Mouse (Mus musculus) kidney, adult 18-20 months (tissue): Measurements from ENCODE around the gene Prkd2.
A peak's percentile ranks its signal among the peaks of the same experiment; 100 is the strongest.

Experiments used
- DNase-seq: peaks from one replicate; pipeline ENCODE4 v3.0.0; 2021

Prkd2 gene

DNA sequence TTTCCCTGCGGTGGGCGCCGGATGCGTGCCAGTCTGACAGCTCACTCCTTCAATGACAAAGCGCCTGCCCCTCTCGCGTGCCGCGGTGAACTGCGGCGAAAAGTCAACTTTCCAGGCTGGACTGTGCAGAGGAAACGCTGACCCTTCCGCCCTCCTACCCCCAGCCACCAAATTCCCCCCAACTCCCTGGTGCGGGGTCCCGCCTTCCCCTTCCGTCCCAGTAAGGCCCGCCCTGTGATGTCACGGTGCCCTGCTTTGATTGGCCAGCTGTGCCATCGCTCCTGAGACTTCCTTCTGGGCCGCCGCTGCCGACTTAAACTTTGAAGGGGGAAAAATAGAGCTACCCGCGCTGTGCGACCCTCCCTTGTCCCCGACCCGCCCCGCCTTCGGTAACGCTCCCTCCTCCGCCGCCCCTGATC is at the start of gene Prkd2:
Gene Prkd2, plus strand, starts transcription at position 258 of the 419 bp plus-strand sequence.
- DNase-seq: peak; percentile 96

DNA sequence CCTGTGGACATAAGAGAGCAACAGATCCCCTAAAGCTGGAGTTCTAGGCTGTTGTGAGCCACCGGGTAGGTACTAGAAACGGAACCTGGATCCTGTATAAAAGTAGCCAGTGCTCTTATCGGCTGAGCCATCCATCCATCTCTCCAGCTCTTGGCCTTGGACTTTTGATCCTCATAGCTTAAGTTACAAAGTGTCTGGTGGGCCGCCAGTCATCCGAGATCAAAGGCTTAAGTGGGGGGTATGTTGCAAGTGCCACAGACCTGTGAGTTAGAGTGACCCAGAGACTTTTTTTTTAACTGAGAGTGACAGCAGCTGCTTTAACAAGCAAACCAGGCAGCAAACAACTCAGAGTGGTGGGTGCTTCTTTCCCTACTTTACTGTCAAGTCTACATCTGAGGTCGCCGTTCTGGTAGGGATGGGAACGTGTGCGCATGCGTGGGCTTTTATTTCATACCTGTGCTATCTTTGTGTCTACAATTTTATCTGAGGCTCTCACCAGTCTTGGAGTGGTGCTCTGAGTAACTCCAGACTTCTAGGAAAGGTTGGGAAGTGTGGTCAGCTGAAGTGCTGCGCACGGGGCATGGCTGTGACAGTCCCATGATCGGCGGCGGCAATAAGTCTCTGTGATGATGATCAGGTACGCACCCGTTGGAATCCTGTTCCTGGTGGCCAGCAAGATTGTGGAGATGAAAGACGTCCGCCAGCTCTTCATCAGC is 49.5 kb upstream of the Prkd2 start:
- DNase-seq: no peak

DNA sequence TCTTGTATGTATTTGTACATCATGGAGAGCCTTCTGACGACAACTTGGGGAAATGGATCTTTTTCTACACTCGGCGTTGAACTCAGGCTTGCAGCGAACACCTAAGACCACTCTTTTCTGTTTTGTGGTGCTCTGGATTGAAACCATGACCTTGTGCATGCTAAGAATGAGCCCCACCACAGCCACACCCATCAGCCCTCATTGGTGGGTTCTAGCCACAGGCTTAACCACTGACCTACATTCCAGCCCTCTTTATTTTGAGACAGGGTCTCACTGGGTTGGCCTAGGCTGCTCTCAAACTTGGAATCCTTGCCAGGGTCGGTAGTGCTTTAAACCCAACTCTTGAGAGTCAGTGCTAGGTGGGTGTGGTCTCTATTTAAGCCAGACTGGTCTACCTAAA is 47.8 kb upstream of the Prkd2 start:
- DNase-seq: no peak

DNA sequence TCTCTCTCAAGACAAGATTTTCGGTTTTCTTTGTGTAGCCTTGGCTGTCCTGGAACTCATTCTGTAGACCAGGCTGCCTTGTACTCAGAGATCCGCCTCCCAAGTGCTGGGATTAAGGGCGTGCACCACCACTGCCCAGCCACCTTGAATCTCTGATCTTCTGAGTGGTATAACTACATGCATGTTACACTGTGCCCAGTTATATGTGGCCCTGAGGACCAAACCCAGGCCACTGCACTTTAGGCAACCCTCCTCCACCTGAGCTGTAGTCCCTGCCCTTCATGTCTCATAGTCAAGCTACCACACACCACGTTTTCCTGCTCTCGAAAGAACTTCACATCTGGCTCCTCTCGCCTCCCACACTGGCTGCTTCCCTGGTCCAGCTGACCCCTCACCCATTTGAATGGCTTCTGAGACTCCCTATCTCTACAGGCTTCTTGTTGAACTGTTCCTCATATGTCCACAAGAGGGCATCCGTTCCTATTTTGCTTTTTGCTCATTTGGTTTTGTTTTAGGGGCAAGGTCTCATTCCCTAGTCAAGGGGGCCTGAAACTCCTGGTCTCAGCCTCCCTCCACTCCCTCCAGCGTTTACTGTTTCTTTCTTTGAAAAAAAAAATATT is 38.2 kb upstream of the Prkd2 start:
- DNase-seq: no peak

DNA sequence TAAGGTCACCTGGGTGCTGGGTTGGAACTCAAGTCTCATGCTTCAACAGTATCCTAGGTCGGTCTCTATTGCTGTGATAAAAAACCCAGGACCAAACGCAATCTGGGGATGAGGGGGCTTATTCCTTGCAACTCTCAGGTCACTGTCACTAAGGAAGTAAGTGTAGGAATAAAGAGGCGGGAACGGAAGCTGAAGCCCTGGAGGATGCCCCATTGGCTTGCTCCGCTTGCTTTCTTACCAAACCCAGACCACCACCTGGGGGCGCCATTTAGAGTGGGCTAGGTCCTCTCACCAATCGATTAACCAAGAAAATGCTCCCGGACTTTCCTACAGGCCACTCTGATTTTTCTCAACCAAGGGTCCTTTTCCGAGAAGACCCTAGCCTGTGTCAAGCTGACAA is 34.8 kb upstream of the Prkd2 start:
- DNase-seq: no peak

DNA sequence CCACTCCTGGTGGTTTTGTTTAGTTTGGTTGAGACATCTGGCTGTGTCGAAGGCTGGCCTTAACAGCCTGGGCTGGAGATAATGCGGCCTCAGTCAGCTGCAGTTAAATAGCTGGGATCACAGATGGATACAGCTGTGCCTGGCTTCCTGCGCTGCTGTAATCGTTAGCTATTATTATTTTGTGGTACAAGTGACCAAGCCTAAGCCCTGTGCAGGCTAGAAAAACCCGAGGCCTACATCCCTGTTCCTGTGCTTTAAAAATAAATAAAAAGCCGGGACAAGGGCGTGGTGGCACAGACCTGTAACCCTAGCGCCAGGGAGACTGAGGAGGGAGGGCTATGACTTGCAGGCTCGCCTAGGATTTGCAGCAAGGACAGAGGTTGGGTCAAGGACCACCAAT is 34.1 kb upstream of the Prkd2 start:
- DNase-seq: no peak

DNA sequence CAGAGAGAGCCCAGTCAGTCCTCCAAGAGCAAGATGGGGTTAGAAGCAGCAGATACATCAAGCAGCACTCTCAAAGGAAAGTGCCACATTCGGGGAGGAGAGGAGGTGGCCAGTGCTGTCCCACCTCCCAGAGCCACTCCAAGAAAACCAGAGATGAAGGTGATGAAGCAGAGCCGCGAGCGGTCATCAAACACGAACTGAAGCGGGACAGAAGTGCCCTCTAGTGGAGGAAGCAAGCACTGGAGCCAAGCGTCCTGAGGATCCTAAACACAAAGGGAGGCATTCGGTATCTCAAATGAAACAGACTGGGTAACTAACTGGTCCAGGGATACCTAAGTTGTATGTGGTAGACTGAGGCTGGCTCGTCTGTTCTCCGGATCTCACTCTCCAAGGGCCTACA is 33.0 kb upstream of the Prkd2 start:
- DNase-seq: peak; percentile 79

DNA sequence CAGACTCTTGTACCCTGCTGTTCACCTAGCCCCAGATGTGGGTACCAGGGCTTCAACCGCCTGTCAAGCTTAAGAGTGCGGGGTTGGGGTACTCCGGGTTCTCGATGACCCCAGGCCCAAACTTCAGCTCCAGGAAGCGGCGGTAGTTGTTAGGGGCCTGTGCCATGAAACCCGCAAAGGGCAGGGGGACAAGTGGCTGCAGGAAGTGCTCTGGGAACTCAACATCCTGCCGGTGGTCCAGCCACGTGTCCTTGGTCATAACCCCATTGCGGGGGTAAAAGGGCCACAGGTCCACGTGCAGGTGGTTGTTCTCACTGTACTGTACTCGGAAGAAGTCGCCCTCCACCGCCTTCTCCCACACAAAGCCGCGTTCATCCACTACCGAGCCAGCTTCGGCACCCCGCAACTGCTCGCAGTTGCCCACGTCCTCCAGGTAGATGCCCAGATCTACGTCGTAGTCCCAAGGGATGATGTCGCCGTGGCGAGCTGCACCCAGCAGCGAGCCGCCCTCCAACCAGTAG is 32.2 kb upstream of the Prkd2 start:
- no peak for DNase-seq

DNA sequence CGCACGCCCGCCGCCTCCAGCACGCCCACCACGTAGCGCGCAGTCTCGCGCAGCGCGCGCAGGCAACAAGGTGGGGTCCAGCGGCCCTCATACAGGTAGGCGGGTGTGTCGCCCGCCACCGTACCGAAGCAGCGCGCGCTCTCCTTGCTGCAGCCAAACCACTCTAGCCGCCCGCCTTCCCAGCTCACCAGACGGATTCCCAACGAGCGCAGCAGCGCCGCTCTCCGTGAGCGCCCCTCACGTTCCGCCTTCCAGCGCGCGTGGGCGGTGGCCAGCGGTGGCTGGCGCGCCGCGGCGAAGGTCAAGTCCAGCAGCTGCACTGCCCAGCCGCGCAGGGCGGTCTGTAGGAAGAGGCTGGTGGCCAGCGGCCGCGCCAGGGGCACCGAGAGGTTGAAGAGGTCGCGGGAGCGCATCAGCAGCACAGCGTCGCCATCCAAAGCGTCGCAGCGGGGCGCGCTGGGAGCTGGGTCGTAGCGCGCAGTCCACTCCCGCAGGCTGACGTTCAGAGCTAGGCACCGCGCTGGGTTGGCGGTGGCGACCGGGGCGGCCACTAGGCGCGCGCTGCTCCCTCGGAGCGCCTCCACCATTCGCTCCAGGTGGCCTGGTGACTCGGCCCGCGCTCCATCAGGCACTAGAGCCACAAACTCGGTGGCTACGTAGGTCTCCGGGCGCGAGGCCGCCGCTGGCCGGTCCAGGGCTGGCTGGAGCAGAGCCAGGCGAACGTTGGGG is 31.6 kb upstream of the Prkd2 start:
- no peak for DNase-seq

DNA sequence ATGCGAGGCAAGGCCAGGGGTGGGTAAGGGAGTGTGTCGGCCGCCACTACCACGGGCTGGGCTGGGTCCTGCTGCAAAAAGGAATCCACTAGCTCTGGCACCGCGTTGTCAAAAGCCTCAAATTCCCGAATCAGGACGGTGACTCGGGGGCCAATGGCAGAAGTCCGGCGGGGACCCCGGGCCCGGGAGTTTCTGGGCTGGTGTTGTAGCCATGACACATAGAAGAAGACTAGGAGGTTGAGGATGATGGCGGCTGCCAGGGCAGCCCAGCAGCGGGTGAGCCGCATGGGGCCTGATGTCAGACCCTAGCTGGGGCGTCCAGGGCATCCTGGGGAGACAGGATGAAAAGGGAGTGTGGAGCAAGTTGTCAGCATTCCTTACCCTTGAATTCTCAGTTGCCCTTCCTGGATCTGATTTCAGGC is 31.0 kb upstream of the Prkd2 start:
- no peak for DNase-seq

DNA sequence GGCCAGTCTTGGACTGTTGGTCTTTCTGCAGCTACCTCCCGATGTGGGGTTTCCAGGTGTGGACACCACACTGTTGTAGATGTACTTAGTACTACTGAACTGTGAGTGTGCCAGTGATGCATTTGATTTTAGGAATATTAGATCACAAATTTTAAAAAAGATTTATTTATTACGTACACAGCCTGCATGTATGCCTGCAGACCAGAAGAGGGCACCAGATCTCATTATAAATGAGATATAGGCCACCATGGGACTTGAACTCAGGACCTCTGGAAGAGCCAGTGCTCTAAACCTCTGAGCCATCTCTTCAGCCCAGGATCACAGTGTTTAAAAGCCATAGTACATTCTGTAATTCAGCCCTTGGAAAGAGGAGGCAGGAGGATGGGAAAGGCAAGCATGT is 30.2 kb upstream of the Prkd2 start:
- DNase-seq: no peak

DNA sequence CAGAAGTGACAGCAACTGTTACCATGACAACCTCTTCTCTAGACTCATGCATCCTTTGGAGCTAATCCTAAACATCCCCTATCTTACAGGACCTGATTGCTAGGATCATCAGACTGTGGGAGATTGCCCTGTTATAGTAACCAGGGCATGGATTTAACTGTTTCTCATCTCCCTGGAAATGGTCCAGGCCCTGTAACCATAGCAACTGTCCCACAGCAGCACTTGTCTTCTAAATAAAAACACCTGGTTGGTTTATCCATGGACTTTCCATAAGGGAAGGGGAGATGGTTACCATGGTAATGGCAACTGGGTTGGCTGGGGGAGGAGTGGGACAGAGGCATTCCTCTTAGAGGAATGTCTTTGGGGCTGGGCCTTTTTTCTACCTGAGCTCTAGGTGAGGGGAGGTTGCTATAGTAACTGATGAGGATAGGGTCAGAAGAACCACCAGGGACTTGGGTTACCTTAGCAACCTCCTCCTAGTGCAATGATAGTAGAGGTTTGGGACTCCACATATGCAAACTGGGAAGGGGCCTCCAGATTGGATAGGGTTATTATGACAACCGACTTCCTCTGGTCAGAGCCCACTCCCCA is 27.3 kb upstream of the Prkd2 start, which contains the start of gene Strn4:
Gene Strn4, plus strand, starts transcription at position 539 of the 591 bp plus-strand sequence.
- no peak for DNase-seq

DNA sequence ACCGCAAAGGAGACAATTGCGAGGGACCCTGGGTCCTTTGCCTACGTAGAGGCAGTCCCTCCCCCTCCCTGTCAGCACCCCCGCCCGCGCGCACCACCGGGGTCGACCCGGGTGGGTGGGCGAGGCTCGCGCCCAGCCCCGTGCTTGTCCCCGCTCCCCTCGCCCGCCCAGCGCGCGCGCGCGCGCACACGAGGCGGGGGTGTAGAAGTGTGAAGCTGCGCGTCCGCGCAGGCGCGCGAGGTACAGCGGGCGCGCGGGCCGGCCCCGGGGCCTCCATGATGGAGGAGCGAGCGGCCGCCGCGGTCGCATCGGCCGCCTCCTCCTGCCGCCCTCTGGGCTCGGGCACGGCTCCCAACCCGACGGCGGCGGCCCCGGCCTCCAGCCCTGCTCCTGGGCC is 26.6 kb upstream of the Prkd2 start:
- DNase-seq: peak; percentile 84

DNA sequence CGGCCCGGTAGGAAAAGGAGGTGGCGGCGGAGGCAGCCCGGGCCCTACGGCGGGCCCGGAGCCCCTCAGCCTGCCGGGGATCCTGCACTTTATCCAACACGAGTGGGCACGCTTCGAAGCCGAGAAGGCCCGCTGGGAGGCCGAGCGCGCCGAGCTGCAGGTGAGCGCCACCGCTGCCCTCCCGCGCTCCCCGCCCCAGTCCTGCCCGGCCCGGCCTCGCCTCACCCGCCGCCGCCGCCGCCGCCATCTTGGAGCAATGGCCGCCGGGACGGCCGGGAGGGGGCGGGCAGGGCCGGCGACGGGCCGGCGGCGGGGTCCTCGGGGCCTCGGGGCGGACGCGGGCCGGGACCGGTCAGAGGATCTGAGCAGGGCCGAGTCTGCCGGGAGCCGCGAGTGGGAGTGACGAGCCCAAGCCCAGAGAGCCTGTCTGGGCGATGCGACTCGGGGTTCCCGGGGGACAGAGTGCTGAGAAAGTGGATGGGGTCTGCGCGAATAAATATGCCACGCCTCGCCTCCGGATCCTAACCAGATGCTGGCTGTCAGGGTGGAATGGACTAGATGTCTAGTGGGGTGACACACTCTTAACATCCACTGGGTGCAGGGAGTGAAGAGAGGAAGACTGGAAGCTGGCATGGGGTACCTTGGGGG is 26.1 kb upstream of the Prkd2 start, which contains the start of gene Fkrp:
Gene Fkrp, minus strand, starts transcription at position 258 of the 648 bp plus-strand sequence.
- peak; percentile 74 for DNase-seq

DNA sequence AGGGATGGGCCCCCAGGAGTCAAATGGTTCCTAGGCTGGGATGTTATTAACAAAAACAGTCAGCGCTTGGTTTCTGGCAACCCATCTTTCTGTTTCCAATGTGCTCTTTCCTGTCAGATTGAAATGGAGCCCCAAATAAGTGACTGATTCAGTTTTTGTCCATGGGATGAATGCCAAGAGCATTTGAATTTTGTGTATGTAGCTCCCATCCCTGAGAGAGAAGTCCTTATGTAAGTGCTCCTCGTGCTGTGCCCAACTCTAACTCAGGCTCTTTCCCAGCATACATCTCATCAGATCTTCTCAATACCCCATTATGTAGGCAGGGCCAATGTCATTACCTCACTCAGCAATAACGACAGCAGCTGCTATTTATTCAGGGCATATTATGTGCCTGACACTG is 25.0 kb upstream of the Prkd2 start:
- DNase-seq: no peak

DNA sequence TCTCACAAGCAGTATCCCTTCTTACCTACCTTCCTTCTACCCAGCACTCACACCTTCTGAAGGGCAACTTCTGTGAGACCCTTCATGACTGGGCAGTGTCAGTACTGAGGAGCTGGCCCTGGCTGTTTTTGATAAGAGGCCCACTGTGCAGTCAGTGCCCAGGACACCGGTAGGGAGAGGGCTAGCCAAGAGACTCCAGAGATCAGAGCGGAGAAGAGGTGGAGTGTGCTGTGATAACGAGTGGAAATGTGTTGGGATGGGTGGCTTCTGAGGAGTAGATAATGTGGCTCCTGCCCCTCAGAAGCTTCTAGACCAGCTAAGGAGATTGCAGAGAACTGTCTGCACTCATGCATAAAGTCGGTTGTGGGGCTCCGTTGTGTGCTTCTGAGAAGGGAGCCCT is 22.9 kb upstream of the Prkd2 start:
- DNase-seq: no peak

DNA sequence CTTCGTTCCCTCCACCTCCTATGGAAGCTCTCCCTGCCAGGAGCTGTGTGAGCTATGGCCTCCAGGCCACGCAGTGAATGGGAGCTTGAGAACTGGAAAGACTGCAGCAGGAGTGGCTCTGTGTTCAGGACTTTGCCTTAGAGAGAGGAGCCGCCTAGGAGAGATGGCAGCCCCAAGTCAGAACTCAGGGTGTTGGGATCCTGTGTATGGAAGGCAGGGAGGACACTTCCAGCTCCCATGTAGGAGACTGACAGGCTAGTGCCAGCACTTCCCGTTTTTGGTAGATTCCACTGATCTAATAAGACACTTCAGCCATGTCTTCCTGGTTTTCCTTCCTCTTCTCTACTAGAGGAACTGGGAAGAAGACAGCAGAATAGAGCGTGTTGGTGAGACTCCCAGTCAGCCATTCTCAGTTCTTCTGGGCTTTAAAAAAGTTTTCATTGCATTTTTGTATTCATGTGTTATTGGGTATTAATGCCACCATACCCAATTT is 22.4 kb upstream of the Prkd2 start:
- no peak for DNase-seq

DNA sequence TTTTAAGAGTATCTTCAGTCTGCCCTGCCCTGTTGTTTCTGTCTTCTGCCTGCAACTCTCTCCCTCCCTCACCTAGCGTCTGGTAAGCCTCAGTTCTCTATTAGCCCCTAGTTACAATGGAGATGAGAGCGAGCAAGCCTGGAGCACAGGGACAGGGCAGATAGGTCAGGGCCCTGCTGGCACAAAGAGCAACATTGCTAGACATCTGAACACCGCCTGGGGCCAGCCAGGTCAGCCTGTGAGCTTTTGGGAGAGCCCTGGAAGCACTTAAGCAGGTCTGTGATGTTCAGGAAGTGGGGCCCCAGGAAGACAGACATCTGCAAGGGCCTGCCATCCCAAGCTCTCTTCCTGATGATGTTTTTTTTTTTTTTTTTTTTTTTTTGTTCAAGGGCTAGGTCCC is 21.6 kb upstream of the Prkd2 start:
- no peak for DNase-seq

DNA sequence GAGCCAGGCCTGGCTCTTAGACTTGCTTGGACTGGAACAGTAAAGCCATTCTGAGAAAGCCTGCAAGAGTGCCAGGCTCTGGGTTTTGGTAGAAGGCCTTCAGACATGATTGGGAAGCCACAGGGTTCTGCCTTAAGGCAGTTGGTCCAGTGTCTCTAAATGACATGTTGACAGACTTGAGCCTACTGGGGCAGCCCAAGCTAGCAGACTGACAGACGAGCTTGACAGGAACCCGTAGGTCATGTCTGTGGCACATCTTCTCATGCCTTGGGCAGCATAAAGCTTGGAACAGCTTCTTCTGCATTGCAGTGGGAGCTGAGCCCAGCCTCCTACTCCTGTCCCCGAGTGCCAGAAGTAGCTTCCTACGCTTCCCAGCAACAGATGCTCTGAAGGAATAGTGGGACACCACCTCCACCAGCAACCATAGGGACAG is 21.0 kb upstream of the Prkd2 start:
- no peak for DNase-seq

DNA sequence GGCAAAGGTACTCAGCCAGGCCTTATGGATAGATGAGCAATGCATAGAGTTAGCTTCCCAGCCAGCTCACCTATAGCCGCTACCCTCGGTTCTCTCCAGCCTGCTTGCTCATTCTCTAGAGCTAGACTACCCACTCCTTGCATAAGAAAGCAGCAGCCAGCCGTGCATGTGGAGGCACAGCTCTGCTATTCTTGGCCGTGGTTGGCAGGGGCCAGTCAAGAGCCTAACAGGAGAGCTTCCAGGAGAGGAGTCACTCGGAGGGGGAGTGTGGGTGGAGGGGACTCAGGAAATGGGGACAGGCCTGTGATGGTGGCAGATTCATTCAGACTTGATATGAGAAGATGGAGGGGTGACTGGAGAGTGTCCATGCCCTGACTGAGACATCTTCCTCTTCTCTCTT is 19.0 kb upstream of the Prkd2 start:
- no peak for DNase-seq

DNA sequence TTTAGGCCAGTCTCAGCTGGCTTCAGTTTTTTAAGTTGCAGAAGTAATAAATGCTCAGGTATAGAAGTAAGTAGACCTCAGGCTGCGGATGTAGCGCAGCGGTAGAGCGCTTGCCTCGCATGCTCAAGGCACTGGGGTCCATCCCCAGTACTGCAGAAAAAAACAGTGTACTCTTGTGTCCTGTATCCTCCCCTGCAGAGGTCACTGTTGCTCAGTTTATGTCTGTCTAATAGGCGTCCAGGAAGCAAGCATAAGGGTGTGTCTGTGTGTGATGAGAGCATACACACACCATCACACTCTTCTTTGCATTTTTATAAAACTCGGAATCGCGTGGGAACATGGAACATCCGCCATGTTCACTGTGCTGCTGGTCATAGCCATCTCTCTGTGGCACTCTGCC is 16.9 kb upstream of the Prkd2 start:
- no peak for DNase-seq

DNA sequence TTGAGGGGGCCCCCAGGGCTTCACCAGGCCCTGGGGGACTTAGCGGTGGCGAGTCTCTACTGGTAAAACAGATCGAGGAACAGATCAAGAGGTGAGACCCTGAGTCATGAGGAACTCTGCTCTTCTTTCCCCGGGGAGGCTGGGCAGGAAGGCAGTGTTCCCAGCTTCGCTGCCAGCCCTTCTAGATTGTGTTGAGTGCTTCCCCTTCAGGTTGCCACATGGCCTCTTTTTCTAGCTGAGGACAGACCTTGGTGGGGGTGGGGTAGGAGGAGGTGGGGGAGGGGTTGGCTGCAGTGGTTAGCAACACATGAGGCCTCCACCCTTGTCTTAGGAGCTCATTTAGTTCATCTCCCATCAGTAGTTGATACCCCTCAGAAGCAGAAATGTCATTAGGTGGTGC is 16.1 kb upstream of the Prkd2 start:
- DNase-seq: no peak

DNA sequence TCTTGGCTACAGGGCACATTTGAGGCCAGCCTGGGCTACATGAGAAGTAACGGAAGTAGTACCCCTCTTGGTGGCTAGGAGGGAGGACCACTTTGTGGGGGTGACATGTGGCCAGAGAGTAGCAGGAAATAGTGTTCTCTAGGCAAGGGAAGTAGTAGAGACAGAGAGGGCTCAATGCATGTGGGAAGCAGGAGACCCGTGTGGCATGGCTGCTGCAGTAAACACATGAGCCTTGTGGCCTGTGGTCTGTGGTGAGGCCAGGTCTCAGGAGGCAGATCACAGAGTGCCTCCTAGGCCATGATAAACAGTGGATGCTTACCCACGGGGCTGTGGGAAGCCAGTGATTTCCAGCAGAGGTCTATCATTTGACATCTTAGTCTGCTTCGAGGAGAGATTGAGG is 15.4 kb upstream of the Prkd2 start:
- DNase-seq: no peak
